Comparison of ENCODE assay signal across 11 mouse cellular contexts in genomic region chr17:51760251-51760887, GRCm38 (mm10).
DNase-seq lines count a peak whose midpoint lies in the region; ATAC-seq and TF ChIP-seq lines count a peak whose summit lies in the region.
"Had no signal": no experiment of that assay in that cellular context is flagged by ENCODE, and none has a peak within 500 bp of the region (broad histone marks: within the 10 kb centered on the region; RNA-seq: fewer than 3 reads in every experiment).

No protein-coding gene starts in this region.

- H3K9ac ChIP-seq in stomach, embryonic 14.5 days (replicated peaks; ENCODE audit: low read depth, low read length): no peak overlapping the region
- H3K9ac ChIP-seq in stomach, postnatal 0 days (ENCODE audit: low read length): no peak overlapping the region

- H3K4me3 ChIP-seq in stomach, embryonic 14.5 days (ENCODE audit: low read depth, low read length): no peak overlapping the region
- no peak overlapping the region for H3K4me3 ChIP-seq in stomach, postnatal 0 days (ENCODE audit: low read depth, low read length)

- no peaks in the 10 kb centered on the region for H3K27me3 ChIP-seq in stomach, embryonic 14.5 days (ENCODE audit: control insufficient read depth, insufficient read depth, low read length)
- no peaks in the 10 kb centered on the region for H3K27me3 ChIP-seq in stomach, postnatal 0 days (ENCODE audit: control insufficient read depth, insufficient read depth, low read length)

- peak; percentile 18; the same call in 1 of the 2 replicates for ATAC-seq in stomach, embryonic 14.5 days (ENCODE audit: insufficient number of reproducible peaks, insufficient read depth, low FRiP score, low read depth)
- ATAC-seq in stomach, postnatal 0 days (ENCODE audit: low FRiP score, low TSS enrichment): no peak
- ATAC-seq in granulocyte monocyte progenitor cell, adult 5-6 weeks (replicated peaks; ENCODE audit: poor library complexity, severe bottlenecking): 0 out of 2 replicates have a peak, but pooled peaks have one; percentile 21
- no peak for ATAC-seq in activated CD4-positive, CD25-positive, alpha-beta regulatory T cell, adult 4 months

- TF ChIP-seq CTCF in stomach, postnatal 0 days (IDR thresholded peaks at IDR 0.05; ENCODE audit: low read depth): no peak

- WGBS in stomach, embryonic 14.5 days: 65% methylated on average over 17 of the region's 17 CpGs
- WGBS in stomach, postnatal 0 days: 68% methylated on average over 17 of the region's 17 CpGs

- no peak for DNase-seq in stomach, postnatal 0 days (ENCODE audit: low spot score)
- DNase-seq in mesoderm, embryonic 11.5 days (ENCODE audit: low read depth, low spot score): peak; percentile 57
- DNase-seq in adrenal gland, postnatal 36 days: no peak
- no peak for DNase-seq in gastrocnemius, postnatal 4 days (ENCODE audit: low spot score in 2 of 2)
- DNase-seq in cerebellum, adult 11 months: no peak
- DNase-seq: thymus, postnatal 14 days had no signal

- H3K27ac ChIP-seq in stomach, embryonic 14.5 days (ENCODE audit: low read length): no peak overlapping the region
- H3K27ac ChIP-seq in stomach, postnatal 0 days (replicated peaks): no peak overlapping the region
- H3K27ac ChIP-seq: macrophage had no signal

- H3K4me2 ChIP-seq in stomach, embryonic 14.5 days (replicated peaks; ENCODE audit: low read depth, low read length): no peak overlapping the region
- no peak overlapping the region for H3K4me2 ChIP-seq in stomach, postnatal 0 days (replicated peaks; ENCODE audit: low read depth)

- TF ChIP-seq EP300 in stomach, postnatal 0 days (optimal IDR thresholded peaks at IDR 0.05): no peak

- no peaks in the 10 kb centered on the region for H3K36me3 ChIP-seq in stomach, embryonic 14.5 days (ENCODE audit: control insufficient read depth, insufficient read depth, low read length)
- H3K36me3 ChIP-seq in stomach, postnatal 0 days (ENCODE audit: control insufficient read depth, insufficient read depth, low read length): no peaks in the 10 kb centered on the region
- H3K36me3 ChIP-seq: G1E had no signal

- H3K9me3 ChIP-seq in stomach, embryonic 14.5 days (ENCODE audit: control insufficient read depth, low read depth, low read length): no peaks in the 10 kb centered on the region
- H3K9me3 ChIP-seq in stomach, postnatal 0 days (ENCODE audit: control insufficient read depth, low read length): no peaks in the 10 kb centered on the region

- no peaks in the 10 kb centered on the region for H3K4me1 ChIP-seq in stomach, embryonic 14.5 days (ENCODE audit: control insufficient read depth, insufficient read depth, low read length)
- H3K4me1 ChIP-seq in stomach, postnatal 0 days (replicated peaks; ENCODE audit: control insufficient read depth, insufficient read depth): no peaks in the 10 kb centered on the region

Comparison
In these comparisons a context has a peak if more than half of its experiments do, and no peak if none do; other contexts are left out.
1. ATAC-seq: peak in stomach, embryonic 14.5 days (single experiment) and granulocyte monocyte progenitor cell, adult 5-6 weeks (single experiment); none in stomach, postnatal 0 days (single experiment) and activated CD4-positive, CD25-positive, alpha-beta regulatory T cell, adult 4 months (single experiment).